Mouse (Mus musculus): ENCODE measurements around the gene Csn1s2a. TPM values are rescaled to one million over a fixed set of nuclear protein-coding genes. Genes with fewer than 3 reads are reported as not detected.
"Not testable (repeated sequence)": the region's sequence is repeated elsewhere in the genome, so short reads cannot be mapped to it uniquely, and the experiment has no call there.

Csn1s2a gene
- total RNA-seq (2017), result not detected in 3 replicates

DNA sequence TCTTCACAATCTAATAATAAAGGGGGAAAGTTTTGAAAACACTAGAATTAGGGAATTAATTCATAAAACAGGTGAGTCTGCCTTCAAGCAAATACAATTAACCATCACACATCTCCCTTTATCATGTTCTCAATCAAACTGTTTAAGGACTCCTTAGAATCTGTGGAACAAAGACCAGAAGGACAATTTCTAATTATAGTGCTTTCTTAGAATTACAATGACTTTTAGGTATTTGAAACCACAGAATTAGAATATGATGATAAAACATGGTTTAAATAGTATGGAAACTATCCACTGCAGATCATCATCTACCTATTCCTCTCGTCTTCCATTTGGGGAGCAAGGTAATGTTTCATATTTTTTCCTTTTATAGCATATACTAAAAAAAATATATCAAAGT lies at the start of gene Csn1s2a:
TSS of gene Csn1s2a (plus strand) at position 301 of the 400 bp plus-strand sequence.
- ATAC-seq (replicated peaks; ENCODE audit: insufficient number of reproducible peaks, low FRiP score, low TSS enrichment, poor library complexity, severe bottlenecking), result no peak

DNA sequence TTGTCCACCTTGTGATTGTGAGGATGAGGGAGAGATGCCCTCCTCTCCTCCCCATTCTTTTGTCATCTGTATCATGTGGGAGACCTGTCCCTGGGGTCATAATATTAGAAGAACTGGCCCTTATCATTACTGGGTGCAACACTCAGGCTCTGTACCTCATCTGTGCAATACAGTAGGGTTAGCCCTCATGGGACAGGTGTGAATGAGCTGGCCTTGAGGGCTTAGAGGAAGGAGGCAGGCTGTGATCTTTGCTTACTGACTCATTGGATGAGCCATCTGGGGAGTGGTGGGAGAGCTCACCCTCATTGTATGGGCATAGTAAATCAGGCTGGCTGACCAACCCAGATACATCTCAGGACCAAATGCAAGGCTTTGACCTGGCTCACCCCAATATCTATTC lies 39.5 kb upstream of the Csn1s2a start:
- ATAC-seq (replicated peaks; ENCODE audit: insufficient number of reproducible peaks, low FRiP score, low TSS enrichment, poor library complexity, severe bottlenecking), result no peak; the same call in 1 of the 2 replicates

DNA sequence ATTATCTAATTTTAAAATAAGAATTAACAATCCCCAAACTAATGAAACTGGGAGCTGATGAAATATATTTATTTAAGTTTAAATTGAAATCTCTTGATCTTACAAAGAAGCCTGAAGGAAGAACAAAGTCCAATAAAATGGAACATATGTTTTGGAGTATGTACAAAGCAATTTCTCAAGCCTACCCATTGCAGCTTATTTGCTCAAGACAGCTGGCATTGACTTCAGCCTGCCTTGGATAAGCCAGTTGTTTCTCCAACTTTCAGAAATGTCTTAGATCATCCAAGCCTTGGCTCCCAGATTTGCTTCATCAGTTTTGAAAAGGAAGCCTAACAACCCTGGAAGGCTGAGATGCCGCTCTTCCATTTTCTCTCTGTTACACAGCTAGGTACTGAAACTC lies 20.9 kb upstream of the Csn1s2a start:
- ATAC-seq (replicated peaks; ENCODE audit: insufficient number of reproducible peaks, low FRiP score, low TSS enrichment, poor library complexity, severe bottlenecking), result no peak

DNA sequence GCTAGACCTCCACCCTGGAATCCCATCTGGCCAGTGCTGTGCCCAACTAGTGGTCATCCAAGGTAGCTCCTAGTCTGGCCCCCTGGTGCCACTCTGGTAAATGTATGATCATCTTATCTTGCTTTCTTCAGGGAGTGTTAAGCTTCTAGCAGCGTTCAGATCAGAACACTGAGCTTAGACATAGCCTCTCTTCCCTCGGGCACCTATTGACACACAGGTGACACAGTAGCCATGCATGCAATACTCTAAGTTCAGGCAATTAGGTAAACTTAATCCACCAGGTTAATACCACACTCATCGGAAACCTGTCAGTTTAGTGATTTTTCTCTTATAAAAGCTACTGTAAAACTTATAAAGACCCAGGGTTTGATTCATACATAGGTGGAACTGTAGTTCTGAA lies 9.8 kb upstream of the Csn1s2a start:
- ATAC-seq (replicated peaks; ENCODE audit: insufficient number of reproducible peaks, low FRiP score, low TSS enrichment, poor library complexity, severe bottlenecking), result no peak

DNA sequence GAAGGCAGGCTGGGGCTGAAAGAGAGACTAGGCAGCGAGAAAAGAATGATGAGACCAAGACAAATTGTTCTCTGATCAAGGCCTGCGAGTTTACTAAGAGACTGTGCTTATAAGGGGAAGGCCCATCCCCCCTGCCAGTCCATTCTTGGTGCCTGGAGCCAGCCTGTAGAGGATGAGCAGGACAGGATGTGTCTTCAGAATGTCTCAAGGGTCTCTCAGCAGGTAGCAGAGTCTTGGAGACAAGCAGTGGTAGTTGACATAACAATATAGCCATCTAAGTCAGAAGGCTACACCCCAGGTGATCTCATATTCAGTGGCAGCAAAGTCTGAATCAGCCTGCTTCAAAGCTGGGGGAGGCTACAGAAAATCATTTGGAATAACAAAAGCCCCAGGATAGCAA lies 2.2 kb upstream of the Csn1s2a start:
- not testable (repeated sequence) for ATAC-seq (replicated peaks; ENCODE audit: insufficient number of reproducible peaks, low FRiP score, low TSS enrichment, poor library complexity, severe bottlenecking)

DNA sequence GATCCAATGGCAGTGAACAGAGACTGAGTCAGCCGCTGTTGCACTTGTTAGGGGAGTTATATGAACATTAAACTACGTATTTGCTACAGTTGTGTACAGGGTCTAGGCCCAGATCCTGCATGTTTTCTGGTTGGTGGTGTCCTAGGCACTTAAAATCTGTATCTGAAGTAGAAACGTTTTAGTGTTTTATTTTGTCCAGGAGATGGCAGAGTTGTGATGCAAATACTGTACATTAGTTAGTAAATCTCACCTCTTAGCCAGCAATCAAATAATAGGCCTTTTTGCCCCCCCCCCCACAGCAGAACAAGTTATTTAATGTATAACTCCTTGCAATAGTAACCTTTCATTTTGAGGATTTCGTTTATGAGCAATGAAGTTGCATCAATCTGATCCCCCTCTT lies 8.4 kb downstream of the Csn1s2a start:
- ATAC-seq (replicated peaks; ENCODE audit: insufficient number of reproducible peaks, low FRiP score, low TSS enrichment, poor library complexity, severe bottlenecking), result no peak

DNA sequence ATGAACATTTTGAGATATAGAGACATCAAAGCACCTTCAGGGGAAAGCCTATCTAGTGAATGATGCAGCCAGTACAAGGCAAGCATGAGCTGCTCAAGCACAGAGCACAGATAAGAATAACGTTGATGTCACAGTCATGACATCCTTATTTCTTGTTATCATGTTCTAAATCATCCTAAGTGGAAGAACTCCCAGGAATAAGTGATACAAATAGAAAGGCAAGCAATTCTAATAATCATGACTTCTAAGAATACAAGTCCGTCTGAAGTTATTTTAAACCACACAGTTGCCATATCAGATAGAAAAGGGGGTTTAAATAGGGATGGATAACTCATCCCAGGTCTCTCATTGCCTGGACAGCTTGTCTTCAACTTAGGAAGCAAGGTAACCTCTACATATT lies 33.4 kb downstream of the Csn1s2a start, which contains the start of gene Csn1s2b:
TSS of gene Csn1s2b (plus strand) at position 301 of the 400 bp plus-strand sequence.
- ATAC-seq (replicated peaks; ENCODE audit: insufficient number of reproducible peaks, low FRiP score, low TSS enrichment, poor library complexity, severe bottlenecking), result no peak

DNA sequence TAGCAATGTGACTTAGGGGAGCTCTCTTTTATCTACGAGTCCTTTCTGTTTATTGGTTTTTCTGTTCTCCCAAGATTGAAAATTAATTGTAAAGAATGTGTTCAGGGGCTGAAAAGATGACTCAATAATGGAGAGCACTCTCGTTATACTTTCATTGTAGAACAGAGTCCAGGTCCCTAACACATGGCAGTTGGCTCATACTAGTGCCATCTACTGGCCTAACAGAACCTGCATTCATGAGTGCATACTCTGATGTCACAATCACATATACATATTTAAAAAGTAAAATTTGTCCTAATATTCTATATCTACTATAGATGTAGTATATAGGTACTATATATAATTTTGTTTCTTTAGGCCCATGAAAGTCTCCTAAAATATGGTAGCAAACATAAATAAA lies 34.9 kb downstream of the Csn1s2a start:
- ATAC-seq (replicated peaks; ENCODE audit: insufficient number of reproducible peaks, low FRiP score, low TSS enrichment, poor library complexity, severe bottlenecking), result no peak

DNA sequence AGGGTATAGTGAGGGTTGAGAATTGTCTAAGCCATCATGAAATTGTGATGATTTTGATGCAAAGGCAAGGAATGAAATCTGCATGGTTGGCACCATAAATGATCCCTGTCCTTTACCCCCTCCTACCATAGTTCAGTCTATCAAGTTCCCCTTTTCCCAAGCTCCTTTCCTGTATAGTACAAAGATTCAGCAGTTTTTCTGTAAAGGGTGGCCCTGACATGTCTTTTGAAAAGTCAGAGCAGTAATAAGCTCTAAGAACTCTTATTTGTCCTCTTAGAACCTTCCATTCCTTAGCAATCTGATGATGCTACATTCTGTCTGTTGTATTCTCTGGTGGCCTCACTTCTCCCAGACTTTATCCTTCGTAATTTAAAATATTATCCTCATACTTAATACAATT lies 51.0 kb downstream of the Csn1s2a start, which contains the start of gene Prr27:
TSS of gene Prr27 (plus strand) at position 301 of the 400 bp plus-strand sequence.
- no peak for ATAC-seq (replicated peaks; ENCODE audit: insufficient number of reproducible peaks, low FRiP score, low TSS enrichment, poor library complexity, severe bottlenecking)

Other genes starting within 250 kb of the Csn1s2a start
- not detected in 3 replicates for gene Sult1b1, start 236.4 kb upstream of the Csn1s2a start, total RNA-seq (2017)
- gene Sult1d1, start 205.5 kb upstream of the Csn1s2a start, total RNA-seq (2017), result not detected in 3 replicates
- not detected in 3 replicates for gene Sult1e1, start 183.0 kb upstream of the Csn1s2a start, total RNA-seq (2017)
- gene Csn1s1, start 108.4 kb upstream of the Csn1s2a start, total RNA-seq (2017), result not detected in 3 replicates
- 0.87 TPM in 1 of 3 replicates, not detected in the others for gene Csn2, start 74.9 kb upstream of the Csn1s2a start, total RNA-seq (2017)
- not detected in 3 replicates for gene Csn1s2b, start 33.5 kb downstream of the Csn1s2a start, total RNA-seq (2017)
- gene Prr27, start 51.1 kb downstream of the Csn1s2a start, total RNA-seq (2017), result not detected in 3 replicates
- gene Odam, start 110.5 kb downstream of the Csn1s2a start, total RNA-seq (2017), result not detected in 3 replicates
- not detected in 3 replicates for gene Csn3, start 151.0 kb downstream of the Csn1s2a start, total RNA-seq (2017)
- not detected in 3 replicates for gene 2310003L06Rik, start 194.9 kb downstream of the Csn1s2a start, total RNA-seq (2017)
- not detected in 3 replicates for gene Gm28434, start 194.9 kb downstream of the Csn1s2a start, total RNA-seq (2017)
- gene Cabs1, start 204.9 kb downstream of the Csn1s2a start, total RNA-seq (2017), result 0.49 TPM in 1 of 3 replicates, not detected in the others
- gene Smr3a, start 228.0 kb downstream of the Csn1s2a start, total RNA-seq (2017), result not detected in 3 replicates

Data from monocyte, adult 5-6 weeks (primary cell).